Mouse (Mus musculus) lung, postnatal 4 days (tissue): ENCODE measurements around the gene Ldlrap1.
A peak's percentile ranks its signal among the peaks of the same experiment; 100 is the strongest.

ENCODE experiments used
- DNase-seq, 2 experiments: peaks; one replicate each; pipeline ENCODE4 v3.0.0; 2021

Gene Ldlrap1

DNA sequence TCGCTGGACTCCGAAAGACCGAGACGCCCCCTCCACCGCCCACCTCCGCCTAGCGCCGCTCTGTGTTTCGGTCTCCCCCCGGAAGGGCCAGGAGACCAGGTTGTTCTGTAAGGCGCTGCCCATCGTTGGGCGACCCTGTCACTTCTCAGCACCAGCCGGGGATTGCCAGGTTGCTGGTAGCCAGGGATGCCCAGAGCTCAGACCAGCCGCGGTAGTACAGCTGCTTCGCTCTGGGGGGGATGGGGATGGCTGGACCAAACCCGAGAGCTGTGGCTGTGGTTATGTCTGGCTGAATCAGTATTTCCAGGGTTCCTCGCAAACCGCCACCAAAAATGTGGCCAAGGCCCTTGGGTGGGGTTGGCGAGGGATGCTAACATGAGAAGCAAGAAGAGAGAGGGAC lies 63.2 kb downstream of the Ldlrap1 start:
- no peak for DNase-seq

DNA sequence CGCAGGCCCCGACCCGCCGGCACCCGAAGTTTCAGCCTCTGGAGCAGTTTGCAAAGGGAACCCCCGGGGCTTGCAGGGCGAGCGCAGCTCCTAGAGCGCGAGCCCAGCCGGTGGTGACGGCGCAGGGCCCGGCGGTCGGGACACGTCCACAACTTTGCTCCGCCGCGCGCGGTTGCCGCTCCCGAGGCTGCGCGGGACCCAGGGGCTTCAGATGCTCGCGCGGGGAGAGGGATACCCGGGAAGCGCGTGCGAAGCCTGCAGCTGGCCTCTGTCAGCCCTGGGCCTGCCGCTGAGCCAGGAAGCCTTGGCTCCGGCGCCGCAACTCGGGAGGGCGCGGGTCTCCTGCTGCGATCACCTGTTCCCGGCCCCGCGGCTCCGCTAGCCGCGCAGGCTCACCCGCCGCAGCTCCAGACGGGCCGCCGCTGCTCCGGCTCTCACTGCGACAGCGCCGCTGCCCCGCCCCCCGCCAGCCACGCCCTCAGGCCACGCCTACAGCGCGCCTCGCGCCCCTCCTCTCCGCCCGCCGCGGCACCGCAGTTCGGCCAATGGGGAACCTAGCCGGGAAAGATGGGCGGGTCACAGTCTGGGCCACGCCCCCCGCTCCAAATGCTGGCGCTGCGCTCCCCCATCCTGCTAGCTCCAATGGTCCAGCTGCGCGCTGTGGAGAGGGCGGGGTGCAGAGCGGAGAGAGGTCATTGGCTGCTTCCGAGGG lies 63.8 kb downstream of the Ldlrap1 start, which contains the start of gene Man1c1:
TSS of gene Man1c1 (minus strand) at position 456 of the 712 bp plus-strand sequence.
- DNase-seq: peak; percentile 99

DNA sequence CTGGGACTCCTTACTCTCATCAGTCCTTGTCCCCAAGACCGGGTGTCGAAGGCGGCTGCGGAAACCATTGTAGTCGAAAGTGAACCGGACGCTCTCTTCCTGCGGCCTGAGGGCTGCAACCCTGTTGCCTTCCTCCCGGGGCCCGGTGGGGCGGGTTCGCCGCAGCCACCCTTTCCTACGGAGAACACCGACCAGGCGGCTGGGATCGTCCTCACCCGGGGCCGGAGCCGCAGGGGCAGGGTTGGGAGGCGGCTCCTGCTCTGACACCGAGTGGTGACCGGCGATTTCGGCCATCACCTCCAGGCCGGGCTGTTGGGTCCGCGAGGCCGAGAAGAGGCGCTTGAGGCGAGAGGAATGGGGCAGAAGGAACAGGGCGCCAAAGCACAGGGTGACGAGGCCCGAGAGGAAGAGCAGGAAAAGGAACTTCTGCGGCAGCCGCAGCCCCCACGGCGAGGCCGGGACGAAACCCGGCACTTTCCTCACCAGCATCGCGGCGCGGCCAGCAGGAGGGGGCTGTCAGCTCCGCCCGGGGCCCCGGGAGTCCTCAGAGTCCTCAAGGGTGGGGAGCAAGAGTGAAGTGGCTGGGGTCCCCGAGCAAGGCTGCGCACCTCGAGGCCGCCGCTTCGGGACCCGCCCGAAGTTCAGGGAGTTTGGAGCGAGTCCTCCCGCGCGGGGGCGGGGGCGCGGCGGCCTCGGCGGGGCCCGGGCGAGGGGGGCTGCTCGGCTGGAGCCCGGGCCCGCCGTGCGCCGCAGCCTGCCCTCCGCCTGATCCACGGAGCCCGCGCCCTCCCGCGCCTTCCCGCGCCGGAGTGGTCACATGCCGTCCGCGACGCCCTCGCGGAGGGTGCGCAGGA lies 64.6 kb downstream of the Ldlrap1 start:
- DNase-seq: peak; percentile 67 to 71

DNA sequence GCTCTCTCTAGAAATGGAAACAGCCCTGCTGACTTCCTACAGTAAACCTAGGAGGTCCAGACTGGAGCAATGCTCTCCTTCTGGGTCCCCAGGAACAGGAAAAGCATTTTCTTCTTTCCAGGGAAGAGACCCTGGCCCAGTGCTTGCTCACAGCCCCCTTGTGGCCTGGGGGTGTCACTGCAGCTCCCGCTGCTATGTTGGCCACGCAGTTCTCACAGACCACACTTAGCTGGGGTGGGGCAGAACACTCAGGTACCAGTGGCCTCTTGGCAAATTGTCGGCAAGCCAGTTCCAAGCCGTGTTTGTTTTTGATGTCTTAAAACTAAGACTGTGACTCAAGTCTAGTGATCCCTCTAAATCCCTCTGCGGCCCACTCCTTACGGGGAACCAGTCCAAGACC lies 65.9 kb downstream of the Ldlrap1 start:
- peak; percentile 82 to 86 for DNase-seq

DNA sequence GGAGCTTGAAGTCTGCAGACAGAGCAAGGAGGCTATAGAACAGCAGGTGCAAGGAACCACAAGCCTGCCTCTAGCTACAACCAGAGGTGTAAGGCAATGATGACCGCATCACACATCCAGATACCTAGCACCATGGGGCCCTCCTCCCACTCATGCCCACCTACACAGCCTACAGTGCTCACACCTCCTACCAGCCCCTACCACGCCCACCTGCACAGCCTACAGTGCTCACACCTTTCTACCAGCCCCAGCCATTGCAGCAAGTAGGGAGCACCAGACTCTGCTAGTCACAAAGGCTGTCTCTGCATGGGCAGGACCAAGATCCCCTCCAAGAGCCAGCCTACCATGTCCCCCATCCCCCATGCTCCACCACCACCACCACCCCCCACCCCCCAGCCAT lies 66.9 kb downstream of the Ldlrap1 start:
- DNase-seq: no peak

DNA sequence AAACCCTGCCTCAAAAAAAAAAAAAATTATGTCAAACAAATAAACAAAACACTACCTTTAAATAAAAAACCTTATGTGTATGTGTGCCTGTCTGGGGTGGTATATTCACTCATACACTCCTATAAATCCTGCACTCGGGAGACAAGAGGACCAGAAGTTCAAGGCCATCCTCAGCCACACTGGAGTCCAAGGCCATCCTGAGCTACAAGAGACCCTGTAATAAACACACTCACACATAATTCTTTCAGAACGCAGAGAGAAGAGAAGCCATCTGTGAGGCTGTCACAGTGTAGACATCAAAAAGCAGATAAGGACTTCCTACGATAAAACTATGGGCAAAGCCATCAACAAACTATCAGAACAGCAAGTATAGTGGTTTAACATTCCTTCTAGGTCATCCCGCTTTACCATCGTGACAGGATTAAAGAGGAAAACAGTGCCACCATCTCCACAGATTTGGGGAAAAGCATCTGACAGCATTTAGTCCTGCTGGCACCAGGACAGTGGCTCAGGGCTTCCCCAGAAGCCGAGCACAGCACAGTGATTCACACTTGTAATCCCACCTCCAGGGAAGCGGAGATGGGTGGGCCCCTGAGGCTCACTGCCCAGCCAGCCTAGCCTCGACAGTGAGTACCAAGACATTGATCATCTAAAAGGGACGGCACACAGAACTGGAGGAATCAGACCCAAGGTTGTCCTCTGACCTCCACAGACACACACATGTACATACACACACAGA lies 74.5 kb downstream of the Ldlrap1 start:
- DNase-seq: no peak

DNA sequence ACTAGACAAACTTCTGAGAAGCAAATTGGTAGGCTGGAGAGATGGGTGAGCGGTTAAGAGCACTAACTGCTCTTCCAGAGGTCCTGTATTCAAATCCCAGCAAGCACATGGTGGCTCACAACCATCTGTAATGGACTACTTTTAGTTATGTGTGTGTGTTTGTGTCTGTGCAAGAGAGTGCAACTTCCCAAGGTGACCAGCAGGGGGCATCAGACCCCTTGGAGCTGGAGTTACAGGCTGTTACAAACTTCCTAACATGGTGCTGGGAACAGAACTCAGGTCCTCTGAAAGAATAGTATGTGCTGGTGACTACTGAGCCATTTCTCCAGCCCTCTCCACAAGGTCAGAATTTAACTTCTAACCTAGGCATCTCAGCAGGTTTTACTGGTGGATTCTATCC lies 75.4 kb downstream of the Ldlrap1 start:
- DNase-seq: no peak
